8 mouse cellular contexts compared by ENCODE assay signal in genomic region chr7:45783511-45784091, GRCm38 (mm10). TPM values are rescaled to one million over a fixed set of nuclear protein-coding genes. Genes with fewer than 3 reads are reported as not detected.
A peak's percentile ranks its signal among the peaks of the same experiment; 100 is the strongest.
DNase-seq lines count a peak whose midpoint lies in the region; ATAC-seq and TF ChIP-seq lines count a peak whose summit lies in the region.

Lmtk3 (plus strand) TSS chr7:45783738.

- no peak for ATAC-seq in heart, embryonic 13.5 days (ENCODE audit: extremely low read depth, insufficient number of reproducible peaks, low FRiP score, low TSS enrichment)
- peak; percentile 16 for ATAC-seq in kidney, embryonic 16.5 days (ENCODE audit: low FRiP score, low TSS enrichment)
- peak; percentile 53 for ATAC-seq in midbrain, postnatal 0 days (ENCODE audit: low FRiP score)

- intact Hi-C loops in heart, postnatal 25 days (cut with DNase I) = no loop called here

- no peaks in the 10 kb centered on the region for H3K79me2 ChIP-seq in liver, adult 2 months (ENCODE audit: control insufficient read depth, insufficient read depth, low read length)

- H3K4me3 ChIP-seq in heart, embryonic 13.5 days = peak within 1 kb of the TSS; percentile 67
- H3K4me3 ChIP-seq in kidney, embryonic 16.5 days (ENCODE audit: low read length) = peak within 1 kb of the TSS; percentile 70
- peak within 1 kb of the TSS; percentile 51 for H3K4me3 ChIP-seq in liver, adult 2 months (ENCODE audit: insufficient read depth, low read depth, low read length)
- H3K4me3 ChIP-seq in midbrain, postnatal 0 days (ENCODE audit: low read depth, low read length) = peak within 1 kb of the TSS; percentile 92

- no peak for TF ChIP-seq POLR2A in liver, adult 2 months (IDR thresholded peaks at IDR 0.05; ENCODE audit: extremely low read depth, insufficient read depth, low read length)

- no peak within 1 kb of the TSS for H3K27ac ChIP-seq in heart, embryonic 13.5 days (replicated peaks)
- H3K27ac ChIP-seq in kidney, embryonic 16.5 days (ENCODE audit: low read length) = no peak within 1 kb of the TSS
- H3K27ac ChIP-seq in liver, adult 2 months (replicated peaks; ENCODE audit: insufficient read depth, low read depth, low read length) = no peak within 1 kb of the TSS
- H3K27ac ChIP-seq in midbrain, postnatal 0 days (ENCODE audit: low read depth, low read length) = peak within 1 kb of the TSS; percentile 92

- peak within 1 kb of the TSS; percentile 84 for H3K4me2 ChIP-seq in heart, embryonic 13.5 days
- peak within 1 kb of the TSS; percentile 94 for H3K4me2 ChIP-seq in kidney, embryonic 16.5 days (replicated peaks; ENCODE audit: low read depth, low read length)
- H3K4me2 ChIP-seq in midbrain, postnatal 0 days (ENCODE audit: low read depth, low read length, poor library complexity, severe bottlenecking) = peak within 1 kb of the TSS; percentile 88

- peak within 1 kb of the TSS; percentile 83 for H3K9ac ChIP-seq in heart, embryonic 13.5 days
- H3K9ac ChIP-seq in kidney, embryonic 16.5 days (replicated peaks; ENCODE audit: low read length) = peak within 1 kb of the TSS; percentile 80
- H3K9ac ChIP-seq in liver, adult 2 months (ENCODE audit: low read depth, low read length) = peak within 1 kb of the TSS; percentile 57
- peak within 1 kb of the TSS; percentile 99 for H3K9ac ChIP-seq in midbrain, postnatal 0 days (replicated peaks; ENCODE audit: low read length, poor library complexity, severe bottlenecking)

- 2% methylated on average over 38 of the region's 38 CpGs for WGBS in heart, embryonic 13.5 days
- WGBS in kidney, embryonic 16.5 days = under 1% methylated on average over 36 of the region's 38 CpGs
- WGBS in liver, adult 2 months = 2% methylated on average over 38 of the region's 38 CpGs
- 1% methylated on average over 35 of the region's 38 CpGs for WGBS in midbrain, postnatal 0 days

- no peak for DNase-seq in heart, postnatal 25 days (ENCODE audit: low spot score)
- peak; percentile 84 for DNase-seq in cerebellum, adult 8-10 months
- DNase-seq in frontal cortex, adult 2 months (ENCODE audit: extremely low spot score in 1 of 2, low spot score in 1 of 2) = peak in 1 of 2 experiments; percentile 83
- DNase-seq in liver, adult 2 months (ENCODE audit: extremely low read depth, low read depth, low spot score) = peak; percentile 71
- peak; percentile 86 for DNase-seq in midbrain, postnatal 0 days (ENCODE audit: low spot score)
- peak; percentile 77 for DNase-seq in testis, postnatal 14 days (ENCODE audit: low spot score)

- peak; percentile 22; the same call in 1 of the 2 replicates for TF ChIP-seq CTCF in liver, adult 2 months (IDR thresholded peaks at IDR 0.05; ENCODE audit: low read depth, low read length)
- peak; percentile 50 for TF ChIP-seq CTCF in midbrain, postnatal 0 days (IDR thresholded peaks at IDR 0.05)

- H3K36me3 ChIP-seq in heart, embryonic 13.5 days = no peaks in the 10 kb centered on the region
- no peaks in the 10 kb centered on the region; the same call in 1 of the 2 replicates for H3K36me3 ChIP-seq in kidney, embryonic 16.5 days (ENCODE audit: insufficient read depth, low read length)
- no peaks in the 10 kb centered on the region for H3K36me3 ChIP-seq in liver, adult 2 months (ENCODE audit: control insufficient read depth, insufficient read depth, low read length)
- H3K36me3 ChIP-seq in midbrain, postnatal 0 days (ENCODE audit: insufficient read depth, low read length) = peaks cover 8% of the 10 kb centered on the region

- H3K4me1 ChIP-seq in heart, embryonic 13.5 days = peaks cover 40% of the 10 kb centered on the region
- peaks cover 30% of the 10 kb centered on the region for H3K4me1 ChIP-seq in kidney, embryonic 16.5 days (ENCODE audit: insufficient read depth, low read length)
- H3K4me1 ChIP-seq in liver, adult 2 months (ENCODE audit: control insufficient read depth, insufficient read depth, low read length) = peaks cover 4% of the 10 kb centered on the region
- peaks cover 5% of the 10 kb centered on the region; the same call in 1 of the 2 replicates for H3K4me1 ChIP-seq in midbrain, postnatal 0 days (ENCODE audit: insufficient read depth, low read length)

- peaks cover 89% of the 10 kb centered on the region for H3K27me3 ChIP-seq in heart, embryonic 13.5 days (replicated peaks)
- no peaks in the 10 kb centered on the region for H3K27me3 ChIP-seq in kidney, embryonic 16.5 days (ENCODE audit: insufficient read depth, low read length)
- H3K27me3 ChIP-seq in liver, adult 2 months (ENCODE audit: control insufficient read depth, insufficient read depth, low read length) = peaks cover 15% of the 10 kb centered on the region
- no peaks in the 10 kb centered on the region for H3K27me3 ChIP-seq in midbrain, postnatal 0 days (ENCODE audit: insufficient read depth, low read length)

- no peaks in the 10 kb centered on the region for H3K9me3 ChIP-seq in heart, embryonic 13.5 days
- H3K9me3 ChIP-seq in kidney, embryonic 16.5 days (ENCODE audit: low read length) = no peaks in the 10 kb centered on the region
- no peaks in the 10 kb centered on the region for H3K9me3 ChIP-seq in midbrain, postnatal 0 days (ENCODE audit: low read length)

RNA-seq across cellular contexts. Expression of gene Lmtk3, which starts in this region (rescaled TPM):
- polyA plus RNA-seq in heart, embryonic 13.5 days (2015; fragmentation: Nextera tagmentation; extraction: Ambion mirVana) = 0.62 and 0.80 TPM in 2 replicates
- total RNA-seq in heart, postnatal 25 days (2021) = under 1 TPM in 1 of 2 experiments, not detected in 1; 0.14 TPM
- 170 and 198 TPM in 2 replicates for polyA plus RNA-seq in frontal cortex, adult 2 months (2012; rRNA removed)
- 1.3 and 1.8 TPM in 2 replicates for polyA plus RNA-seq in kidney, embryonic 16.5 days (2015; fragmentation: Nextera tagmentation; extraction: Ambion mirVana)
- not detected in 2 replicates for total RNA-seq in liver, adult 2 months (2014; rRNA removed)
- polyA plus RNA-seq in liver, adult 2 months (2012; rRNA removed) = 0.02 TPM in 1 of 2 replicates, not detected in the other
- total RNA-seq in midbrain, postnatal 0 days (2014; rRNA removed) = 170 and 172 TPM in 2 replicates
- polyA plus RNA-seq in midbrain, postnatal 0 days (2015; fragmentation: Nextera tagmentation; extraction: Ambion mirVana) = 13.7 and 19.1 TPM in 2 replicates

Comparison
In these comparisons a context has a peak if more than half of its experiments do, and no peak if none do; other contexts are left out.
1. RNA of gene Lmtk3 (total RNA-seq): 170 to 172 TPM in midbrain, postnatal 0 days; 0.14 TPM in heart, postnatal 25 days and not detected in liver, adult 2 months; every median in the first group is over 100 times any median in the second.
2. Peak in DNase-seq, H3K4me3 ChIP-seq and H3K9ac ChIP-seq in liver, adult 2 months; RNA of the gene not detected or under 1 TPM.
3. Peak in every context shown above with its lines, with median percentiles within 50 percentile points of each other: H3K4me2 ChIP-seq, H3K4me3 ChIP-seq and H3K9ac ChIP-seq.